Mouse (Mus musculus) MEL (cell line): ENCODE data around the gene Fasn. TPM values are rescaled to one million over a fixed set of nuclear protein-coding genes. Genes with fewer than 3 reads are reported as not detected.

ENCODE experiments used
- DNase-seq: peaks from one replicate; pipeline ENCODE4 v3.0.0; 2011; ENCODE audit warnings: low read depth, low spot score
- H3K27ac ChIP-seq: 2 replicates; pipeline ENCODE4 v1.5.1; 2012; ENCODE audit warnings: low read depth, mild to moderate bottlenecking, control low read depth, low read length, moderate library complexity; ENCODE audit not compliant: control insufficient read depth
- H3K27me3 ChIP-seq, 2 experiments: fragments of 150-350 bp in 1 of 2; sonication (generic) in 1 of 2; 2 replicates each; pipeline ENCODE4 v1.6.1; 2012; ENCODE audit warnings: low read length in 2 of 2, mild to moderate bottlenecking in 2 of 2, improper control_type of control experiment in 1 of 2, moderate library complexity in 1 of 2; ENCODE audit not compliant: insufficient read depth in 2 of 2, control insufficient read depth in 1 of 2
- H3K36me3 ChIP-seq, 2 experiments: 2 replicates each; pipeline ENCODE4 v1.6.1; 2012 to 2014; ENCODE audit warnings: low read length in 2 of 2, improper control_type of control experiment in 1 of 2, inconsistent platforms in 1 of 2, mild to moderate bottlenecking in 1 of 2; ENCODE audit not compliant: insufficient read depth in 2 of 2, control insufficient read depth in 1 of 2
- H3K4me1 ChIP-seq, 2 experiments: fragments of 150-350 bp in 1 of 2; sonication (generic) in 1 of 2; 2 replicates each; pipeline ENCODE4 v1.6.1; 2012; ENCODE audit warnings: low read length in 2 of 2, improper control_type of control experiment in 1 of 2, mild to moderate bottlenecking in 1 of 2; ENCODE audit not compliant: insufficient read depth in 2 of 2, control insufficient read depth in 1 of 2
- H3K4me3 ChIP-seq, 2 experiments: fragments of 150-350 bp in 1 of 2; sonication (generic) in 1 of 2; 2 replicates each; pipeline ENCODE4 v1.5.1; 2012; ENCODE audit warnings: low read depth in 2 of 2, low read length in 2 of 2, mild to moderate bottlenecking in 2 of 2, moderate library complexity in 2 of 2, control low read depth in 1 of 2, improper control_type of control experiment in 1 of 2; ENCODE audit not compliant: control insufficient read depth in 1 of 2, insufficient read depth in 1 of 2
- H3K79me2 ChIP-seq: 2 replicates; pipeline ENCODE4 v1.6.1; 2012; ENCODE audit warnings: mild to moderate bottlenecking, low read length, moderate library complexity; ENCODE audit not compliant: control insufficient read depth, poor library complexity, insufficient read depth
- H3K9ac ChIP-seq: 2 replicates; pipeline ENCODE4 v1.6.1; 2012; ENCODE audit warnings: low read depth, mild to moderate bottlenecking, control low read depth, low read length, moderate library complexity; ENCODE audit not compliant: control insufficient read depth, poor library complexity, severe bottlenecking
- H3K9me3 ChIP-seq: fragments of 150-350 bp; sonication (generic); replicated peaks from 2 replicates; pipeline ENCODE4 v1.6.1; 2012; ENCODE audit warnings: mild to moderate bottlenecking, low read length, improper control_type of control experiment, moderate library complexity; ENCODE audit not compliant: insufficient read depth
- ETS1 ChIP-seq: IDR thresholded peaks from 2 replicates; pipeline ENCODE4 v1.6.1; 2012; ENCODE audit warnings: low read depth, mild to moderate bottlenecking, inconsistent platforms, low read length, improper control_type of control experiment, moderate library complexity
- GATA1 ChIP-seq: IDR thresholded peaks from 2 replicates; pipeline ENCODE4 v1.6.1; 2011; ENCODE audit warnings: low read depth, low read length, improper control_type of control experiment
- KAT2A ChIP-seq: conservative IDR thresholded peaks from 2 replicates; pipeline ENCODE4 v1.6.1; 2012; ENCODE audit warnings: low read depth, low read length, improper control_type of control experiment, inconsistent platforms
- NRF1 ChIP-seq: IDR thresholded peaks from 2 replicates; pipeline ENCODE4 v1.6.1; 2014; ENCODE audit warnings: low read depth, mild to moderate bottlenecking, inconsistent platforms, low read length, improper control_type of control experiment, moderate library complexity; ENCODE audit not compliant: poor library complexity, insufficient read depth, severe bottlenecking
- RAD21 ChIP-seq: IDR thresholded peaks from 2 replicates; pipeline ENCODE4 v1.6.1; 2011; ENCODE audit warnings: mild to moderate bottlenecking, low read depth, low read length, improper control_type of control experiment
- SMC3 ChIP-seq: IDR thresholded peaks from 2 replicates; pipeline ENCODE4 v1.6.1; 2011; ENCODE audit warnings: low read depth, low read length, improper control_type of control experiment
- USF1 ChIP-seq: IDR thresholded peaks from 2 replicates; pipeline ENCODE4 v1.6.1; 2014; ENCODE audit warnings: low read depth, mild to moderate bottlenecking, inconsistent platforms, low read length, improper control_type of control experiment, moderate library complexity
- USF2 ChIP-seq, 2 experiments: IDR thresholded peaks; 2 replicates each; pipeline ENCODE4 v1.6.1; 2011 to 2012; ENCODE audit warnings: improper control_type of control experiment in 2 of 2, low read length in 2 of 2, borderline replicate concordance in 1 of 2, inconsistent platforms in 1 of 2, low read depth in 1 of 2, mild to moderate bottlenecking in 1 of 2; ENCODE audit not compliant: insufficient read depth in 1 of 2
- polyA plus RNA-seq, 2 experiments: library from polyadenylated mRNA; stranded (reverse) in 1 of 2; unstranded in 1 of 2; fragments of >175 nt in 1 of 2; fragments of >200 nt in 1 of 2; gene quantifications; 2 replicates each; pipeline versions ENCODE4 v1.2.1 to v1.2.4; 2012; ENCODE audit warnings: low replicate concordance in 2 of 2, low read depth in 1 of 2; ENCODE audit not compliant: insufficient read length in 2 of 2, insufficient read depth in 1 of 2, missing spikeins in 1 of 2
- total RNA-seq: library from RNA; depleted of rRNA; stranded (reverse); fragments of 300-350 nt; gene quantifications from 2 replicates; pipeline ENCODE4 v1.2.3, GENCODE M21; 2012; rRNA removed

The Fasn gene
- total and polyA plus RNA-seq, 3 experiments = 256 to 342 (median 313) TPM

DNA sequence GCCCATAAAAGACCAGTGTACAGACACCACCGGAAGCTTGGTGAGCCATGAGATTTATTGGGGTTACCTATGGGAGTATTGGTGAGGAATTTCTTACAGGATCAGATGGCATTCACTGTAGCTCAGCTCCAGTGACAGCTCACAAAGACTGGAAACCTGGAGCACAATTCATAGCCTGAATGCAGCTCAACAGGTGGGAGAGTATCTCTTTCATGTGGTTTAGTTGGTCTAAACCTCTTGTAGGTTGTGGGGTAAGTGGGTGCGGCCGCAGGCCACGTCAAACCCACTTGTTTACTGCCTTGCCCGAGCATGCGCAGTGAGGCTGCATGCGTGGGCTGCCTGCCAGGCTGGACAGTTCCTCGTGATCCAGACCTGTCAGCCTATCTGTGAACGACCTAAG lies 64.1 kb downstream of the Fasn start:
- Histone ChIP-seq H3K27me3 (no peaks in the 10 kb centered on the region), H3K4me3 (no peak overlapping the region), H3K36me3 (no peaks in the 10 kb centered on the region), H3K9me3 (no peaks in the 10 kb centered on the region), H3K4me1 (no peaks in the 10 kb centered on the region), H3K79me2 (no peaks in the 10 kb centered on the region), H3K9ac (no peak overlapping the region), H3K27ac (no peak overlapping the region)
- no peak for TF ChIP-seq USF1
- no peak for TF ChIP-seq KAT2A
- no peak for TF ChIP-seq GATA1
- no peak for TF ChIP-seq SMC3
- TF ChIP-seq RAD21 = no peak
- no peak for TF ChIP-seq USF2 (IDR thresholded peaks at IDR 0.05; ENCODE audit: borderline replicate concordance in 1 of 2, insufficient read depth in 1 of 2, low read depth in 1 of 2, low read length in 2 of 2)
- TF ChIP-seq ETS1 = no peak
- TF ChIP-seq NRF1 = no peak
- DNase-seq = no peak

Other genes with a start within 250 kb of the Fasn start
- 364 and 367 TPM in 2 replicates for gene Arhgdia, start 242.9 kb downstream of the Fasn start, total RNA-seq
- gene Arhgdia, start 242.9 kb downstream of the Fasn start, polyA plus RNA-seq = 100 to 1,000 TPM; 601 to 821 TPM
- 1,072 and 1,078 TPM in 2 replicates for gene Alyref, start 226.2 kb downstream of the Fasn start, total RNA-seq
- 100 to 1,000 TPM in 1 of 2 experiments, not detected in 1; 600 TPM for gene Alyref, start 226.2 kb downstream of the Fasn start, polyA plus RNA-seq
- gene Anapc11, start 226.1 kb downstream of the Fasn start, total RNA-seq = 97.3 and 130 TPM in 2 replicates
- 100 to 1,000 TPM in 1 of 2 experiments, not detected in 1; 120 TPM for gene Anapc11, start 226.1 kb downstream of the Fasn start, polyA plus RNA-seq
- gene Npb, start 216.1 kb downstream of the Fasn start, total RNA-seq = 0.27 and 0.62 TPM in 2 replicates
- 1 to 10 TPM in 1 of 2 experiments, not detected in 1; 1.7 TPM for gene Npb, start 216.1 kb downstream of the Fasn start, polyA plus RNA-seq
- 71.8 and 86.7 TPM in 2 replicates for gene Pcyt2, start 206.6 kb downstream of the Fasn start, total RNA-seq
- gene Pcyt2, start 206.6 kb downstream of the Fasn start, polyA plus RNA-seq = 10 to 100 TPM in 1 of 2 experiments, not detected in 1; 87.3 TPM
- gene Sirt7, start 199.3 kb downstream of the Fasn start, total RNA-seq = 61.6 and 78.2 TPM in 2 replicates
- 10 to 100 TPM in 1 of 2 experiments, not detected in 1; 72.3 TPM for gene Sirt7, start 199.3 kb downstream of the Fasn start, polyA plus RNA-seq
- gene Mafg, start 190.9 kb downstream of the Fasn start, total RNA-seq = 26.5 and 29.7 TPM in 2 replicates
- gene Mafg, start 190.9 kb downstream of the Fasn start, polyA plus RNA-seq = 100 to 1,000 TPM in 1 of 2 experiments, 10 to 100 TPM in 1; 54.0 to 113 TPM
- gene Pycr1, start 180.8 kb downstream of the Fasn start, total RNA-seq = 2.6 and 7.1 TPM in 2 replicates
- gene Pycr1, start 180.8 kb downstream of the Fasn start, polyA plus RNA-seq = 10 to 100 TPM in 1 of 2 experiments, not detected in 1; 15.3 TPM
- not detected in 2 replicates for gene Myadml2, start 176.4 kb downstream of the Fasn start, total RNA-seq
- gene Myadml2, start 176.4 kb downstream of the Fasn start, polyA plus RNA-seq = not detected
- gene Notum, start 163.4 kb downstream of the Fasn start, total RNA-seq = not detected in 2 replicates
- gene Notum, start 163.4 kb downstream of the Fasn start, polyA plus RNA-seq = not detected
- 31.9 and 36.2 TPM in 2 replicates for gene Aspscr1, start 151.6 kb downstream of the Fasn start, total RNA-seq
- 10 to 100 TPM in 1 of 2 experiments, not detected in 1; 72.5 TPM for gene Aspscr1, start 151.6 kb downstream of the Fasn start, polyA plus RNA-seq
- gene Cenpx, start 110.8 kb downstream of the Fasn start, total RNA-seq = 140 and 141 TPM in 2 replicates
- gene Cenpx, start 110.8 kb downstream of the Fasn start, polyA plus RNA-seq = 100 to 1,000 TPM in 1 of 2 experiments, not detected in 1; 206 TPM
- gene Lrrc45, start 110.6 kb downstream of the Fasn start, total RNA-seq = 26.5 and 45.1 TPM in 2 replicates
- gene Lrrc45, start 110.6 kb downstream of the Fasn start, polyA plus RNA-seq = 10 to 100 TPM in 1 of 2 experiments, not detected in 1; 31.0 TPM
- 7.8 and 12.0 TPM in 2 replicates for gene Rac3, start 103.1 kb downstream of the Fasn start, total RNA-seq
- 10 to 100 TPM in 1 of 2 experiments, not detected in 1; 13.1 TPM for gene Rac3, start 103.1 kb downstream of the Fasn start, polyA plus RNA-seq
- 12.0 and 14.1 TPM in 2 replicates for gene Dcxr, start 97.3 kb downstream of the Fasn start, total RNA-seq
- gene Dcxr, start 97.3 kb downstream of the Fasn start, polyA plus RNA-seq = 10 to 100 TPM in 1 of 2 experiments, not detected in 1; 12.2 TPM
- not detected in 2 replicates for gene Cbr2, start 92.4 kb downstream of the Fasn start, total RNA-seq
- gene Cbr2, start 92.4 kb downstream of the Fasn start, polyA plus RNA-seq = not detected
- 190 and 206 TPM in 2 replicates for gene Hmga1b, start 61.8 kb downstream of the Fasn start, total RNA-seq
- 100 to 1,000 TPM in 1 of 2 experiments, not detected in 1; 633 TPM for gene Hmga1b, start 61.8 kb downstream of the Fasn start, polyA plus RNA-seq
- gene Rfng, start 40.3 kb downstream of the Fasn start, total RNA-seq = 10.9 and 12.7 TPM in 2 replicates
- 10 to 100 TPM in 1 of 2 experiments, not detected in 1; 40.7 TPM for gene Rfng, start 40.3 kb downstream of the Fasn start, polyA plus RNA-seq
- gene Gps1, start 40.3 kb downstream of the Fasn start, total RNA-seq = 206 and 266 TPM in 2 replicates
- gene Gps1, start 40.3 kb downstream of the Fasn start, polyA plus RNA-seq = 100 to 1,000 TPM; 173 to 219 TPM
- 190 and 203 TPM in 2 replicates for gene Dus1l, start 28.1 kb downstream of the Fasn start, total RNA-seq
- gene Dus1l, start 28.1 kb downstream of the Fasn start, polyA plus RNA-seq = 100 to 1,000 TPM in 1 of 2 experiments, not detected in 1; 171 TPM
- gene Ccdc57, start 108.3 kb upstream of the Fasn start, total RNA-seq = 4.4 and 5.3 TPM in 2 replicates
- 1 to 10 TPM in 1 of 2 experiments, not detected in 1; 7.4 TPM for gene Ccdc57, start 108.3 kb upstream of the Fasn start, polyA plus RNA-seq
- 570 and 748 TPM in 2 replicates for gene Slc16a3, start 123.9 kb upstream of the Fasn start, total RNA-seq
- 100 to 1,000 TPM in 1 of 2 experiments, 10 to 100 TPM in 1; 85.7 to 610 TPM for gene Slc16a3, start 123.9 kb upstream of the Fasn start, polyA plus RNA-seq
- 81.3 and 83.2 TPM in 2 replicates for gene Csnk1d, start 166.8 kb upstream of the Fasn start, total RNA-seq
- gene Csnk1d, start 166.8 kb upstream of the Fasn start, polyA plus RNA-seq = 100 to 1,000 TPM; 121 to 329 TPM
- 0.39 and 0.58 TPM in 2 replicates for gene Cd7, start 214.9 kb upstream of the Fasn start, total RNA-seq
- under 1 TPM in 1 of 2 experiments, not detected in 1; 0.33 TPM for gene Cd7, start 214.9 kb upstream of the Fasn start, polyA plus RNA-seq
- not detected in 2 replicates for gene Sectm1b, start 239.0 kb upstream of the Fasn start, total RNA-seq
- under 1 TPM in 1 of 2 experiments, not detected in 1; 0.14 TPM for gene Sectm1b, start 239.0 kb upstream of the Fasn start, polyA plus RNA-seq